Mouse (Mus musculus) c-Kit-positive CD71-positive TER-119-positive erythroid progenitor cells, embryonic 14.5 days (primary cell): ENCODE measurements around the gene Ddx10.
A peak's percentile ranks its signal among the peaks of the same experiment; 100 is the strongest.

Experiments
- DNase-seq: peaks from one replicate; pipeline ENCODE4 v3.0.0-alpha.2; 2013; ENCODE audit warnings: low spot score

Ddx10 gene

DNA sequence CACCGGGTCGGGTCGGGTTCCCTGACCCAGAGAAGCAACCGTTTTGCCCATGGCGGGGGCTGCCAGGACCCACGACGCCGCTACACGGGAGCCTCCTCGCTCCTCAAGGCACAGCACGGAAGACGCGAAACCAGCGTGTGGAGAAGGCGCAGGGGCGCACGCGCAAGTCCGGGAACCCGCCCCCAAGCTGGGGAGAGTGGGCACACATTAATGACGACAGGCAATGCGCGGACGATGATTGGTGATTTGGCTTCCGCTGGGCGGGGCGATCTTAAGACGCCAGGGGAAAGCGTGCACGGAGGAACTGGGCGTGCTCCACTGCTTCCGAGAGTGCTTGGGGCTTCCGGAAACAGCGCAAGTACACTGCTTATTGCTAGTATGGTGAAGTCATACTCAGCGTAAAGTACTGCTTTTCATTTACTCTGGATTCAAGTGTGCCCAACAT lies at the start of gene Ddx10:
TSS of gene Ddx10 (minus strand) at position 101 of the 445 bp plus-strand sequence.
- peak; percentile 98 for DNase-seq

- no peak for DNase-seq
Measured at GRCm38 (mm10) chr9:53292833-53293232, 45.0 kb upstream of the Ddx10 start.

DNA sequence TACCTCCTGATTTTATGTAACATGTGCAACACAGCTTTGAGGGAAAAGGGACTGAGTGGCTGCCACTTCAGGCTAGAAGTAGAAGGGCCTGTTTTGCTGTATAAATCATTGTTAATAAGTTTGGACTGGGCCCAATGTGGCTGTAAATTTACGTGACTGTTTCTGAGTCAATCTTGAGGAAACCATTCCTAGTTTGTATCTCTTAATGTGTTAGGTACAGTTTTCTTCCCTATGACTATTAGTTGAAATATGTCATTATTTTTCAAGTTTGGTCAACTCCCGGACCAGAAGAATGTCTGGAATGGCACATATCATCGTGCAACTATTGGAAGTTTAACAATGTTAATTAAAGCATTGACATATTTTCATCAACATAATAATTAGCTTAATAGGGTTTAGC lies 42.2 kb upstream of the Ddx10 start:
- DNase-seq, result no peak

- no peak for DNase-seq
Measured at GRCm38 (mm10) chr9:53286793-53287192, 38.9 kb upstream of the Ddx10 start.

- no peak for DNase-seq
Measured at GRCm38 (mm10) chr9:53278997-53279396, 31.1 kb upstream of the Ddx10 start.

DNA sequence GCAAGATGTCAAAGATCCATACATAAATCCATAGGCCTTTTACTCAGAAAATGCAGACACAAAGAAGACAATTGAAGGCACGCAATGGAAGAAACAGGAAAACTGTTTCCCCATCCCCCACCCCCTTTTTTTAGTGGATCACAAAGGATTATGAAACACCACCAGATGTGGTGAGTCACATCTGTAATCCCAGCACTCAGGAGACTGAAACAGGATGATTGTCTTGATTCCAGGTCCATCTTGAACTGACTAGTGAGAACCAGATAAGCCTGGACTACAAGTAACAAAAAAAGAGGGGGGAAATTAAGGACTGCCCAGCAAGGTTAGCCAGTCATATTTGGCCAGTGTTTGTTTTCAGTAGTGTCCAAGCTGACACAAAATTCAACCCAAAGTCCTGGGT lies 28.5 kb upstream of the Ddx10 start:
- DNase-seq, result no peak

GRCm38 (mm10) chr9:53272714-53273113 lies 24.9 kb upstream of the Ddx10 start:
- DNase-seq, result no peak

DNA sequence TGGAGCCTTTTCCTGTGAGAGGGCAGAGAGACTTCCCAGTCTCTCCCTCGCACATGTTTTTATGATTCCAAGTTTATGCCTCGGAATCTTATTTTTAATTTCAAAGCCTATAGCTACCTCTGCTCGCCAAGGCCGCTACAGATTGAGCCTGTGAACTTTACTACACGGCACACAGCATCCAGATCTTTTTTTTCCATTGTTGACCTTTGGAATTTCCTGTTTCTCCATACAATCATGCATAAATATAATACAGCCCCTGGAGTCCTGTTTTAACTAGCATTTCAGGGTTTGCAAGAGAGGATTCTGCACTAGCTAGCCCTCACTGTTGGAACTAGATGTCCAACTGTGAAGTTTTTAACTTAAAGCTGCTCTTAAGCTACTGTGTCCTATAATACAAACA lies 24.4 kb upstream of the Ddx10 start:
- no peak for DNase-seq

DNA sequence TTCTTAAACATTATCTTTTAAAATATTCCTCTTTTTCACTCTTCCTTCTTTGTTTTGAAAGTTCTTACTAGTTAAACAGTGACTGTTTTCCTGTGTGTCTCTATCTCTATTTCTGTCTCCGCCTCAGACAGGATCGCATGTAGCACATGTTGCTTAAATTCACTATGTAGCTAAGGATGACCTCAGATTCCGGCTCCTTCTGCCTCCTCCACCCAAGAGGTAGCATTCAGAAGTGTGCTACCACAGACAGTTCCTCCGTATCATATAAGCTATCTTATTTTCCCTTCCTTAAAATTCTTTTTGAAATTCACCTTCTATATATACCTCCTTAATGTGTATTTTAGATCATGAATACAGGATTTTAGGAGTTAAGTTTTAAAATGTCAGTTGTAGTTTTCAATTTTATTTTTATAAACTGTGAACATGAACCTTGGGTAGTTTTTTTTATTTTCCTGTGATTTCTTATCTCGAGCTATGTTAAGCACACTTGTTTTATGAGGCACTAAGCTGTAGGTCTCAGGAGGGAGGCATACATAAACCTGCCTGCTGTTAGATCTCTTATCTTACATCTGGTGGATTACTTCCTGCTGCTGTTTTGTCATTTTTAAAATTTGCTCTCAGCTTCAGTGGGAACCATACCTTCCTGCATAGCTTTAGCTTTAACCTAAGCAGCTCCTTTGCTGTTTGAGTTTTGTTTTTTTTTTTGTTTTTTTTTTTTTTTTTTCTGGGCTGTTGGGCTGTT lies 23.6 kb upstream of the Ddx10 start:
- DNase-seq, result no peak

- DNase-seq, result no peak
Measured at GRCm38 (mm10) chr9:53269466-53269755, 21.6 kb upstream of the Ddx10 start.

- DNase-seq, result no peak
Measured at GRCm38 (mm10) chr9:53268731-53269465, 21.0 kb upstream of the Ddx10 start.

DNA sequence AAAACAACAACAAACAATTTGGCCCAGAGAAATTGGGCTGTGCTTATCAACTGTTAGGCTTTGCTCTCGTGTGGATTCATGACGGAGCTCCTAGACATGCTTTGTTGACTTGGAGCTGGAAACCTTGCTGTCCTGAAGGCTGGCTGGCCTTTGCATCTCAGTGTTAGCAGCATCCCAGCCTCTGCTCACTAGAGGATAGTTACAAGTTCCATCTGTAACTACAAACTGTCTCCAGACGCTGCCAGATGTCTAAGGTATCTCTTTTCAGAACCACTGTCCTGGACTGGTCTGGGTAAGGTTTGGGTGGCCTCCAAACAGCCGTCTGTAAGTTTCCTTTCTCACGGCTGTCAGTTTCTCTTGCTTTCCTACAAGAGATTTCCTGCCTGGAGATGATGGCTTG lies 20.2 kb upstream of the Ddx10 start:
- no peak for DNase-seq

GRCm38 (mm10) chr9:53265589-53265988 lies 17.7 kb upstream of the Ddx10 start:
- no peak for DNase-seq

GRCm38 (mm10) chr9:53264387-53264786 lies 16.5 kb upstream of the Ddx10 start:
- DNase-seq, result no peak

GRCm38 (mm10) chr9:53258199-53258598 lies 10.3 kb upstream of the Ddx10 start:
- DNase-seq, result no peak

DNA sequence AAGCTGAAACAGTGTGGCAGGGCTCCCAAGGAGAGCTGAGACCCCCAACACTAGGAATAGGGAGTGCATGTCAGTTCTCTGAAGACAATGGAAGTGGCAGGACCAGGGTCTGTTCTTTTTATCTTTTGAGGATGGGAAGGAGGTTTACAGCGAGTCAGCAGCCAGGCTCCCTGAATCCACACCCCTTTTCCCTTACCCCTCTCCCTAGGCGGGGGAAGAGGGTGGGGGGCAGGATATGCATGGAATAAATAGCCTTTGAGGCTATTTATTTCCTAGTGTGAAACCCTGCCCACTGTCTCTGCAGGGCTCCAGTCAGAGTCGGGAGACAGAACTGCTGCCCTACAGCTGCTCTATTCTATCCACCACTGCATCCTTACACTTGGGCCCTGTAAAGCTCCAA lies 9.9 kb upstream of the Ddx10 start:
- DNase-seq, result no peak

- no peak for DNase-seq
Measured at GRCm38 (mm10) chr9:53256690-53257305, 8.9 kb upstream of the Ddx10 start.

DNA sequence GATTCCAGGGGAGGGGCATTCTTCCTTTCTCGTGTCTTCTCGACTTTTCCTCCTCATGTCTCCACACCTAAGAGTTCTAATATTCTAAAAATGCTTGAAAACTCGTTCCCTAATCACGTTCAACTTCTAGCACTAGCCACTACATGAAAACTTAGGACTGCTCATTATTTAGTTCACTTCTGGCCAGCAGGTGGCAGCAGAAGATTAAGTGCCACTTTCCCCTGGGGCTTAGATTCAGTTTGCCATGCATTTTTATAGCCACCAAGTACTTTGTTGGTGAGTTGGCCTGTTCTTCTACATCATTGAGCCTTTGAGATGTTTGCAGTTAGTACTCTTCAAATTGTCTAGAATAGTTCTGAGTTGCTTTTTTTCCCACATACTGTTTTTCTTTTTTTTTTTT lies 6.5 kb upstream of the Ddx10 start:
- DNase-seq, result peak; percentile 60

DNA sequence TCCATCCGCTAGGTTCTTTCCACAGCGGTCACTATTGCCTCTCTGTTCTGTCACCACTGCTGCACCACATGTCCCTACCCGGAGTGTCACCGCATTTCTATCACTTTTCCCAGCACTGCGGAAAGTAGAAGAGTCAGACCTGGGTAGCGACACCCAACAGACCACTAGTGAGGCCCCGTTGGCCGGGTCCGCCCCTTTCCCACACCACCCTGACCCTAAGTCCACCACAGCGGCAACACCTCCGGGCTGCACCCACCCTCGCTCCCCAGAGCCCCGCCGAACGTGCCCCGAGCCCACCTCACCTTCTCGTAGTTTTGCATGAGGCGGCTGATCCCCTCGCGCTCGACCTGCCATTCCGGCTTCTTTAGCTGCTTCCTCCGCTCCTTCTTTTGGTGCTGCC lies 337 bp downstream of the Ddx10 start:
- no peak for DNase-seq

- no peak for DNase-seq
Measured at GRCm38 (mm10) chr9:53218181-53218580, 29.7 kb downstream of the Ddx10 start.

DNA sequence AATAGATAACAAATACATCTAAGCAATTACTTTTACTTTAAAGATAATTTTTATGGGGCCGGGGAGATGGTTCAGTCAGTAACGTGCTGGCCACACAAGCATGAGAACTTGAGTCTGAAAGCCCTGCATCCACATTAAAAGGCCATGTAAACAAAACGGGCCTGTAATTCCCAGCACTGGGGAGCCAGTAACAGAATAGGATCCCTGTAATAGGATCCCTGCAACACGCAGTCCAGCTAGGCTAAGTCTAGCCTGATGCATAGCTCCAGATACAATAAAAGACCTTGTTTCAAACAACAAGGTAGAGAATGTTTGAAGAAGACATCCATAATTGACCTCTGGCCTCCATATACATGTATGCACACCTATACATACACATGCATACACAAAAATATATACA lies 39.6 kb downstream of the Ddx10 start:
- no peak for DNase-seq

GRCm38 (mm10) chr9:53174590-53174989 lies 73.3 kb downstream of the Ddx10 start:
- DNase-seq, result no peak

DNA sequence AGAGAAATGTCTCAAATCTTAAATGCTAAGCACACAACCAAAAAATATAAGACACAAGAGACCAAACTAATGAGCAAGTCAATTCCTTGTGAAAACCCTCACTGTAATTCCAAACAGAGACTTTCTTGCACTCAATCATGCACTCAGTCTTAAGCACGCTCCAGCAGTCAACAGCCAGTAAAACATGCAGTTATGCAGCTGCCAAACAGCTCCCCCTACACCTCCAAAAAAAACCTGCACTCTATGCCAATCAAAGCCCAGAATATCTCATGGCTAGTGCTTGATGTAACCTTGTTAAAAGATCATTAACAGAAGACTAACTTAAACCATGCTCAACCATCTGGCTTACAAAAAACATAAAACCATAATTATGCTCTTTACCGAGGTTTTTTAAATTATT lies 74.6 kb downstream of the Ddx10 start:
- DNase-seq, result no peak
